Mouse (Mus musculus) 3T3-L1 (cell line): ENCODE measurements around the gene Zfp780b.
"Not testable (repeated sequence)": the region's sequence is repeated elsewhere in the genome, so short reads cannot be mapped to it uniquely, and the experiment has no call there.

Source experiments
- DNase-seq: peaks from one replicate; pipeline ENCODE4 v3.0.0-alpha.2; 2015; ENCODE audit warnings: low read depth, low spot score

Gene Zfp780b

GRCm38 (mm10) chr7:27978683-27979528 lies at the start of gene Zfp780b:
Zfp780b (minus strand) TSS chr7:27979171.
- peak; percentile 82 for DNase-seq

DNA sequence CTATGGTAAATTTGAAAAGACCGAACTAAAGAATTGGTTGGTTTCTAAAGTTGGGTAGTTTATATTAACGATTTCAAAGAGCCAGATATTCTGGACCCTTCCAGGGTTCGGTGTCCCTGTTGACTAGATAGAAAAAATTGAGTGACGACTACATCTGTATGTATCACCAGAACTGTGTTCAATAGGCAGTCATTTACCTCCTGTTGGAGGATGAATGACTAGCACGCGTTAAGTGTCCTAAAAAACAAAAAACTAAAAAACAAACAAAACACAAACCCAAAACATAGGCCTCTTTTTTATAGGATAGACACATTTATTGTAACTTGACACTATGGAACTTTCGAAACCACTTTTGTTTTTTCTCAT lies 35.5 kb upstream of the Zfp780b start:
- DNase-seq = peak; percentile 11

- peak; percentile 67 for DNase-seq
These were observed 34.8 kb upstream of the Zfp780b start, which contains the start of gene Zfp850 for GRCm38 (mm10) chr7:28013549-28014444. Zfp850 (minus strand) TSS chr7:28014115.

- DNase-seq = no peak
These were observed 31.3 kb upstream of the Zfp780b start for GRCm38 (mm10) chr7:28010271-28010670.

GRCm38 (mm10) chr7:27982197-27982596 lies 3.2 kb upstream of the Zfp780b start:
- no peak for DNase-seq

- not testable (repeated sequence) for DNase-seq
These were observed 29.5 kb downstream of the Zfp780b start for GRCm38 (mm10) chr7:27949451-27949850.

GRCm38 (mm10) chr7:27941869-27942268 lies 37.1 kb downstream of the Zfp780b start:
- DNase-seq = not testable (repeated sequence)

- DNase-seq = not testable (repeated sequence)
These were observed 45.2 kb downstream of the Zfp780b start for GRCm38 (mm10) chr7:27933800-27934158.

- peak; percentile 73 for DNase-seq
These were observed 45.7 kb downstream of the Zfp780b start for GRCm38 (mm10) chr7:27933050-27933799.

GRCm38 (mm10) chr7:27928818-27929695 lies 49.9 kb downstream of the Zfp780b start, which contains the start of gene Zfp974:
Zfp974 (minus strand) TSS chr7:27929460.
- DNase-seq = peak; percentile 72

- DNase-seq = not testable (repeated sequence)
These were observed 51.9 kb downstream of the Zfp780b start for GRCm38 (mm10) chr7:27927041-27927440.

- DNase-seq = not testable (repeated sequence)
These were observed 68.0 kb downstream of the Zfp780b start for GRCm38 (mm10) chr7:27910952-27911351.
